ENCODE assay signal across 23 mouse cellular contexts in the genomic region with DNA sequence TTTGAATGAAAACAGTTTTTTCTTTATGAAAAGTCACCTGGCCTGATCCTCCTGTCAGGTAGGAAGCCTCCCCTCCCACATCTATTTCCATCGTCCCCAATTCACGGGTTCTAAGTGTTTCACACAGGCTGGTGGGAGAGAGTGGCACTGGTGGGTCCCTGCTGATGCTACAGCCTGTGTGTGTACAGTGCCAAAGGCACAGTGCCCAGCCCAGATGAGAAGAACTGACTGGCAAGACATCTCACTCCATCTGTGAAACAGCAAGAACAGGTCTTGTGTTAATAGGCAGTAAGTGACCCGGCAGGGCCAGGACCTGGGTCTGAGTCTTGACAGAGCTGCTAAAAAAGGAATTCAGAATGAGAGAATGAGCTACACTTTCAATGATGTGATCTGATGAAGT. TPM values are rescaled to one million over a fixed set of nuclear protein-coding genes. Genes with fewer than 3 reads are reported as not detected.
DNase-seq lines count a peak whose midpoint lies in the region; ATAC-seq and TF ChIP-seq lines count a peak whose summit lies in the region.
"Had no signal": no experiment of that assay in that cellular context is flagged by ENCODE, and none has a peak within 500 bp of the region (broad histone marks: within the 10 kb centered on the region; RNA-seq: fewer than 3 reads in every experiment).

No protein-coding gene starts in this region.

- intact Hi-C loops in left cerebral cortex, postnatal 4 days (cut with DNase I), result no loop called here

- no peak overlapping the region for H3K4me3 ChIP-seq in forebrain, postnatal 0 days (ENCODE audit: low read depth, low read length)
- no peak overlapping the region for H3K4me3 ChIP-seq in forebrain, embryonic 13.5 days
- H3K4me3 ChIP-seq: embryonic facial prominence, embryonic 15.5 days; erythroblast, embryonic 14.5 days; gastrocnemius, adult 2 months; heart, embryonic 12.5 days; hindbrain, embryonic 15.5 days had no signal

- TF ChIP-seq POLR2A in brain, embryonic 14.5 days (IDR thresholded peaks at IDR 0.05; ENCODE audit: borderline replicate concordance, extremely low read depth, insufficient read depth, insufficient read length, poor library complexity, severe bottlenecking), result no peak

- DNase-seq in cerebellum, postnatal 36 days, result peak; percentile 5 to 17
- DNase-seq in cerebellum, adult 18-20 months, result no peak
- peak; percentile 37 for DNase-seq in forebrain, postnatal 0 days
- peak; percentile 78 for DNase-seq in left cerebral cortex, postnatal 4 days
- DNase-seq in left cerebral cortex, adult 18-20 months (ENCODE audit: low spot score in 2 of 2), result no peak
- peak; percentile 52 for DNase-seq in brain, embryonic 14.5 days (ENCODE audit: low read depth)
- DNase-seq: adrenal gland, postnatal 14 days; cerebellum, adult 9-10 months; embryo, embryonic 11 days; gastrocnemius, adult 2 months; gastrocnemius, postnatal 25 days had no signal

- no peak overlapping the region for H3K9ac ChIP-seq in forebrain, postnatal 0 days
- no peak overlapping the region for H3K9ac ChIP-seq in forebrain, embryonic 13.5 days
- H3K9ac ChIP-seq: embryonic facial prominence, embryonic 15.5 days; heart, embryonic 12.5 days; hindbrain, embryonic 15.5 days had no signal

- H3K4me2 ChIP-seq in forebrain, postnatal 0 days (ENCODE audit: low read depth), result no peak overlapping the region
- H3K4me2 ChIP-seq in forebrain, embryonic 13.5 days, result no peak overlapping the region
- H3K4me2 ChIP-seq: embryonic facial prominence, embryonic 15.5 days; heart, embryonic 12.5 days; hindbrain, embryonic 15.5 days had no signal

- H3K27ac ChIP-seq in forebrain, postnatal 0 days (ENCODE audit: low read depth, low read length), result no peak overlapping the region
- H3K27ac ChIP-seq in forebrain, embryonic 13.5 days, result no peak overlapping the region
- H3K27ac ChIP-seq: embryonic facial prominence, embryonic 15.5 days; gastrocnemius, adult 2 months; hindbrain, embryonic 15.5 days had no signal

- ATAC-seq in forebrain, postnatal 0 days, result peak; percentile 50; the same call in 1 of the 2 replicates
- no peak for ATAC-seq in forebrain, embryonic 13.5 days
- ATAC-seq: activated CD4-positive, CD25-positive, alpha-beta regulatory T cell, adult 4 months; inflammation-experienced regulatory T-cells, adult 6 months; intestine, postnatal 0 days; Patski had no signal

- TF ChIP-seq CTCF in forebrain, postnatal 0 days (IDR thresholded peaks at IDR 0.05; ENCODE audit: low read depth), result no peak
- TF ChIP-seq CTCF in brain, embryonic 14.5 days (IDR thresholded peaks at IDR 0.05; ENCODE audit: borderline replicate concordance, extremely low read depth, insufficient read depth, insufficient read length), result no peak

- no peaks in the 10 kb centered on the region for H3K9me3 ChIP-seq in forebrain, postnatal 0 days (ENCODE audit: low read length)
- H3K9me3 ChIP-seq in forebrain, embryonic 13.5 days (replicated peaks), result no peaks in the 10 kb centered on the region
- H3K9me3 ChIP-seq: embryonic facial prominence, embryonic 15.5 days; heart, embryonic 12.5 days; hindbrain, embryonic 15.5 days had no signal

- no peaks in the 10 kb centered on the region for H3K4me1 ChIP-seq in forebrain, postnatal 0 days (ENCODE audit: insufficient read depth)
- no peaks in the 10 kb centered on the region for H3K4me1 ChIP-seq in forebrain, embryonic 13.5 days
- H3K4me1 ChIP-seq: heart, embryonic 12.5 days; hindbrain, embryonic 15.5 days had no signal

- H3K36me3 ChIP-seq in forebrain, postnatal 0 days (ENCODE audit: insufficient read depth), result no peaks in the 10 kb centered on the region
- H3K36me3 ChIP-seq in forebrain, embryonic 13.5 days (ENCODE audit: poor library complexity, severe bottlenecking), result no peaks in the 10 kb centered on the region
- H3K36me3 ChIP-seq: embryonic facial prominence, embryonic 15.5 days; heart, embryonic 12.5 days; hindbrain, embryonic 15.5 days had no signal

- WGBS in forebrain, postnatal 0 days, result 43% methylated on average over 3 of the region's 3 CpGs
- 69% methylated on average over 3 of the region's 3 CpGs for WGBS in forebrain, embryonic 13.5 days

- no peaks in the 10 kb centered on the region for H3K27me3 ChIP-seq in forebrain, postnatal 0 days (ENCODE audit: insufficient read depth, low read length)
- no peaks in the 10 kb centered on the region for H3K27me3 ChIP-seq in forebrain, embryonic 13.5 days
- H3K27me3 ChIP-seq: embryonic facial prominence, embryonic 15.5 days; hindbrain, embryonic 15.5 days had no signal

RNA-seq across cellular contexts. Expression of a gene that starts 25.9 kb away (rescaled TPM):
- 1.4 and 5.0 TPM in 2 replicates for total RNA-seq in forebrain, postnatal 0 days (2014; rRNA removed)
- polyA plus RNA-seq in forebrain, postnatal 0 days (2015; fragmentation: Nextera tagmentation; extraction: Ambion mirVana), result 0.28 and 0.50 TPM in 2 replicates
- polyA plus RNA-seq in forebrain, embryonic 13.5 days (2015; fragmentation: Nextera tagmentation; extraction: Ambion mirVana), result 0.03 TPM in 1 of 2 replicates, not detected in the other
- 1 to 10 TPM; 2.2 to 2.5 TPM for total RNA-seq in left cerebral cortex, postnatal 4 days (2021)
- 1 to 10 TPM; 3.2 to 3.7 TPM for total RNA-seq in left cerebral cortex, adult 18-20 months (2021)
- polyA plus RNA-seq in brain, embryonic 14.5 days (2012; rRNA removed), result 0.43 and 0.46 TPM in 2 replicates
- total RNA-seq: CH12.LX; common myeloid progenitor, adult 5-6 weeks; granulocyte monocyte progenitor cell, adult 5-6 weeks had no signal
- polyA plus RNA-seq: activated CD4-positive, CD25-positive, alpha-beta regulatory T cell, adult 4 months; erythroblast, embryonic 14.5 days; inflammation-experienced regulatory T-cells, adult 6 months; intestine, postnatal 0 days; Patski had no signal

RNA-seq across cellular contexts. Expression of a gene that starts 51.6 kb away (rescaled TPM):
- total RNA-seq in forebrain, postnatal 0 days (2014; rRNA removed), result 1.9 and 2.7 TPM in 2 replicates
- 2.7 and 3.5 TPM in 2 replicates for polyA plus RNA-seq in forebrain, postnatal 0 days (2015; fragmentation: Nextera tagmentation; extraction: Ambion mirVana)
- 1.9 TPM in 2 replicates for polyA plus RNA-seq in forebrain, embryonic 13.5 days (2015; fragmentation: Nextera tagmentation; extraction: Ambion mirVana)
- total RNA-seq in left cerebral cortex, postnatal 4 days (2021), result 1 to 10 TPM; 7.9 to 8.2 TPM
- total RNA-seq in left cerebral cortex, adult 18-20 months (2021), result 1 to 10 TPM; 1.9 to 2.2 TPM
- 2.2 and 2.6 TPM in 2 replicates for polyA plus RNA-seq in brain, embryonic 14.5 days (2012; rRNA removed)
- total RNA-seq: CH12.LX; common myeloid progenitor, adult 5-6 weeks; granulocyte monocyte progenitor cell, adult 5-6 weeks had no signal
- polyA plus RNA-seq: erythroblast, embryonic 14.5 days; inflammation-experienced regulatory T-cells, adult 6 months had no signal

Comparison
In these comparisons a context has a peak if more than half of its experiments do, and no peak if none do; other contexts are left out.
1. DNase-seq: peak in cerebellum, postnatal 36 days (2 of 2), forebrain, postnatal 0 days (single experiment), left cerebral cortex, postnatal 4 days (single experiment) and brain, embryonic 14.5 days (single experiment); none in cerebellum, adult 18-20 months (0 of 2) and left cerebral cortex, adult 18-20 months (0 of 2).